Mouse (Mus musculus): ENCODE results near the gene Arrdc4.

- TF ChIP-seq CTCF (IDR thresholded peaks at IDR 0.05; ENCODE audit: control insufficient read depth, insufficient read depth, low read length), result peak; percentile 23; the same call in 1 of the 2 replicates
- no peak for TF ChIP-seq POLR2A (IDR thresholded peaks at IDR 0.05; ENCODE audit: borderline replicate concordance, control insufficient read depth, low read depth, low read length)
Measured at GRCm38 (mm10) chr7:68705162-68705561, 43.9 kb downstream of the Arrdc4 start.

All from bone marrow, adult 2 months (tissue).